In genomic region chr11:88498491-88498890, GRCm38 (mm10) we compare ENCODE assay signal across 11 mouse cellular contexts.
DNase-seq lines count a peak whose midpoint lies in the region; ATAC-seq lines count a peak whose summit lies in the region.
"Had no signal": no experiment of that assay in that cellular context is flagged by ENCODE, and none has a peak within 500 bp of the region (broad histone marks: within the 10 kb centered on the region; RNA-seq: fewer than 3 reads in every experiment).

No protein-coding gene starts in this region.

- peak overlapping the region; percentile 24 to 67 for H3K27ac ChIP-seq in heart, embryonic 14.5 days (replicated peaks in 1 of 2; ENCODE audit: control insufficient read depth in 1 of 2, insufficient read depth in 1 of 2, low read depth in 2 of 2, low read length in 2 of 2)
- H3K27ac ChIP-seq in midbrain, embryonic 12.5 days (replicated peaks): peak overlapping the region; percentile 42
- no peak overlapping the region for H3K27ac ChIP-seq in midbrain, embryonic 15.5 days
- H3K27ac ChIP-seq in stomach, embryonic 16.5 days (ENCODE audit: low read length): no peak overlapping the region

- H3K4me3 ChIP-seq in heart, embryonic 14.5 days (ENCODE audit: control insufficient read depth in 1 of 2, insufficient read depth in 1 of 2, low read depth in 1 of 2, low read length in 2 of 2): no peak overlapping the region
- H3K4me3 ChIP-seq in midbrain, embryonic 12.5 days: no peak overlapping the region
- no peak overlapping the region for H3K4me3 ChIP-seq in midbrain, embryonic 15.5 days
- H3K4me3 ChIP-seq in stomach, embryonic 16.5 days (replicated peaks; ENCODE audit: low read length): no peak overlapping the region
- H3K4me3 ChIP-seq: forebrain, embryonic 12.5 days; hindbrain, embryonic 15.5 days had no signal

- no peak for DNase-seq in heart, adult 11 months
- DNase-seq in ZHBTc4 (ENCODE audit: low read depth, low spot score): peak; percentile 92
- DNase-seq in thymus, postnatal 10 days (ENCODE audit: low spot score in 2 of 2): no peak
- no peak for DNase-seq in frontal cortex, postnatal 14 days (ENCODE audit: low spot score in 2 of 2)
- DNase-seq: cerebellum, postnatal 10 days had no signal

- H3K4me1 ChIP-seq in heart, embryonic 14.5 days (ENCODE audit: control insufficient read depth in 2 of 2, insufficient read depth in 2 of 2, low read length in 2 of 2): peaks cover 28 to 53% of the 10 kb centered on the region in 2 experiments
- peaks cover 45% of the 10 kb centered on the region for H3K4me1 ChIP-seq in midbrain, embryonic 12.5 days
- H3K4me1 ChIP-seq in midbrain, embryonic 15.5 days: peaks cover 34% of the 10 kb centered on the region
- H3K4me1 ChIP-seq in stomach, embryonic 16.5 days (ENCODE audit: control insufficient read depth, insufficient read depth, low read length): peaks cover 7% of the 10 kb centered on the region; the same call in 1 of the 2 replicates

- ATAC-seq in heart, embryonic 14.5 days (ENCODE audit: insufficient number of reproducible peaks, insufficient read depth, low FRiP score, low read depth): no peak; the same call in 1 of the 2 replicates
- ATAC-seq in midbrain, embryonic 12.5 days (ENCODE audit: low FRiP score, low read depth): no peak
- no peak for ATAC-seq in midbrain, embryonic 15.5 days (replicated peaks)
- peak; percentile 56; the same call in 1 of the 2 replicates for ATAC-seq in stomach, embryonic 16.5 days (ENCODE audit: insufficient read depth, low FRiP score)

- WGBS in heart, embryonic 14.5 days: 49% methylated on average over 7 of the region's 7 CpGs
- 68% methylated on average over 7 of the region's 7 CpGs for WGBS in midbrain, embryonic 12.5 days
- 65% methylated on average over 7 of the region's 7 CpGs for WGBS in midbrain, embryonic 15.5 days
- WGBS in stomach, embryonic 16.5 days: 60% methylated on average over 7 of the region's 7 CpGs

- no peak overlapping the region for H3K4me2 ChIP-seq in heart, embryonic 14.5 days (ENCODE audit: low read length)
- H3K4me2 ChIP-seq in midbrain, embryonic 12.5 days (replicated peaks): no peak overlapping the region
- H3K4me2 ChIP-seq in midbrain, embryonic 15.5 days: no peak overlapping the region
- no peak overlapping the region for H3K4me2 ChIP-seq in stomach, embryonic 16.5 days (ENCODE audit: low read depth, low read length)
- H3K4me2 ChIP-seq: forebrain, embryonic 12.5 days; hindbrain, embryonic 15.5 days had no signal

- no peak overlapping the region; the same call in 1 of the 2 replicates for H3K9ac ChIP-seq in heart, embryonic 14.5 days (ENCODE audit: low read length)
- H3K9ac ChIP-seq in midbrain, embryonic 12.5 days (replicated peaks): no peak overlapping the region
- H3K9ac ChIP-seq in midbrain, embryonic 15.5 days: no peak overlapping the region
- no peak overlapping the region for H3K9ac ChIP-seq in stomach, embryonic 16.5 days (ENCODE audit: low read length)
- H3K9ac ChIP-seq: forebrain, embryonic 12.5 days; hindbrain, embryonic 15.5 days had no signal

- no peaks in the 10 kb centered on the region for H3K36me3 ChIP-seq in heart, embryonic 14.5 days (ENCODE audit: control insufficient read depth, insufficient read depth, low read length)
- no peaks in the 10 kb centered on the region for H3K36me3 ChIP-seq in midbrain, embryonic 12.5 days
- no peaks in the 10 kb centered on the region for H3K36me3 ChIP-seq in midbrain, embryonic 15.5 days (replicated peaks)
- H3K36me3 ChIP-seq in stomach, embryonic 16.5 days (ENCODE audit: control insufficient read depth, insufficient read depth, low read length): no peaks in the 10 kb centered on the region
- H3K36me3 ChIP-seq: hindbrain, embryonic 15.5 days had no signal

- no peaks in the 10 kb centered on the region for H3K9me3 ChIP-seq in heart, embryonic 14.5 days (ENCODE audit: control insufficient read depth, low read length)
- no peaks in the 10 kb centered on the region for H3K9me3 ChIP-seq in midbrain, embryonic 12.5 days
- no peaks in the 10 kb centered on the region for H3K9me3 ChIP-seq in midbrain, embryonic 15.5 days
- no peaks in the 10 kb centered on the region for H3K9me3 ChIP-seq in stomach, embryonic 16.5 days (replicated peaks; ENCODE audit: control insufficient read depth, low read length)
- H3K9me3 ChIP-seq: forebrain, embryonic 12.5 days; hindbrain, embryonic 15.5 days had no signal

- no peaks in the 10 kb centered on the region for H3K27me3 ChIP-seq in heart, embryonic 14.5 days (ENCODE audit: control insufficient read depth, insufficient read depth, low read length)
- no peaks in the 10 kb centered on the region for H3K27me3 ChIP-seq in midbrain, embryonic 12.5 days
- H3K27me3 ChIP-seq in midbrain, embryonic 15.5 days (replicated peaks): no peaks in the 10 kb centered on the region
- no peaks in the 10 kb centered on the region for H3K27me3 ChIP-seq in stomach, embryonic 16.5 days (ENCODE audit: control insufficient read depth, insufficient read depth, low read length)
- H3K27me3 ChIP-seq: forebrain, embryonic 12.5 days; hindbrain, embryonic 15.5 days had no signal

Comparison
In these comparisons a context has a peak if more than half of its experiments do, and no peak if none do; other contexts are left out.
1. H3K27ac ChIP-seq: peak in heart, embryonic 14.5 days (2 of 2) and midbrain, embryonic 12.5 days (single experiment); none in midbrain, embryonic 15.5 days (single experiment) and stomach, embryonic 16.5 days (single experiment).